Mouse (Mus musculus): ENCODE measurements at regions not wholly inside any gene's neighbourhood (a gene's known extent, or its start where the extent isn't known, plus 50 kb on each side); places are given as distances from the start of the nearest gene placed in this dataset.

GRCm38 (mm10) chr12:31143266-31143665 is 69.6 kb downstream of the Fam110c start:
- Histone ChIP-seq H3K27me3 (ENCODE audit: control insufficient read depth, insufficient read depth, low read length) (no peaks in the 10 kb centered on the region), H3K9ac (ENCODE audit: low read depth, low read length) (no peak overlapping the region), H3K4me3 (ENCODE audit: insufficient read depth, low read depth, low read length) (no peak overlapping the region), H3K79me2 (ENCODE audit: control insufficient read depth, insufficient read depth, low read length) (no peaks in the 10 kb centered on the region), H3K36me3 (ENCODE audit: control insufficient read depth, insufficient read depth, low read length) (no peaks in the 10 kb centered on the region), H3K4me1 (ENCODE audit: control insufficient read depth, insufficient read depth, low read length) (no peaks in the 10 kb centered on the region), H3K27ac (replicated peaks; ENCODE audit: insufficient read depth, low read depth, low read length) (no peak overlapping the region)
- no peak for DNase-seq (ENCODE audit: extremely low read depth, low read depth, low spot score)
- no peak for TF ChIP-seq CTCF (IDR thresholded peaks at IDR 0.05; ENCODE audit: low read depth, low read length)
- no peak for TF ChIP-seq POLR2A (IDR thresholded peaks at IDR 0.05; ENCODE audit: extremely low read depth, insufficient read depth, low read length)
- WGBS, result 75% methylated on average over 6 of the region's 6 CpGs

- H3K4me3 ChIP-seq (ENCODE audit: insufficient read depth, low read depth, low read length), result no peak overlapping the region
- DNase-seq (ENCODE audit: extremely low read depth, low read depth, low spot score), result no peak
- no peaks in the 10 kb centered on the region for H3K27me3 ChIP-seq (ENCODE audit: control insufficient read depth, insufficient read depth, low read length)
- H3K4me1 ChIP-seq (ENCODE audit: control insufficient read depth, insufficient read depth, low read length), result no peaks in the 10 kb centered on the region
- H3K36me3 ChIP-seq (ENCODE audit: control insufficient read depth, insufficient read depth, low read length), result no peaks in the 10 kb centered on the region
- no peak overlapping the region for H3K27ac ChIP-seq (replicated peaks; ENCODE audit: insufficient read depth, low read depth, low read length)
- 47% methylated on average over 3 of the region's 3 CpGs for WGBS
- no peak for TF ChIP-seq POLR2A (IDR thresholded peaks at IDR 0.05; ENCODE audit: extremely low read depth, insufficient read depth, low read length)
- no peak for TF ChIP-seq CTCF (IDR thresholded peaks at IDR 0.05; ENCODE audit: low read depth, low read length)
- H3K9ac ChIP-seq (ENCODE audit: low read depth, low read length), result no peak overlapping the region
- H3K79me2 ChIP-seq (ENCODE audit: control insufficient read depth, insufficient read depth, low read length), result no peaks in the 10 kb centered on the region
Measured at GRCm38 (mm10) chr12:31145032-31145781, 71.5 kb downstream of the Fam110c start.

GRCm38 (mm10) chr12:31148417-31149356 is 75.0 kb downstream of the Fam110c start:
- no peaks in the 10 kb centered on the region for H3K36me3 ChIP-seq (ENCODE audit: control insufficient read depth, insufficient read depth, low read length)
- TF ChIP-seq POLR2A (IDR thresholded peaks at IDR 0.05; ENCODE audit: extremely low read depth, insufficient read depth, low read length), result no peak
- TF ChIP-seq CTCF (IDR thresholded peaks at IDR 0.05; ENCODE audit: low read depth, low read length), result no peak
- H3K27me3 ChIP-seq (ENCODE audit: control insufficient read depth, insufficient read depth, low read length), result no peaks in the 10 kb centered on the region
- no peak overlapping the region for H3K9ac ChIP-seq (ENCODE audit: low read depth, low read length)
- H3K4me3 ChIP-seq (ENCODE audit: insufficient read depth, low read depth, low read length), result no peak overlapping the region
- H3K79me2 ChIP-seq (ENCODE audit: control insufficient read depth, insufficient read depth, low read length), result no peaks in the 10 kb centered on the region
- peak overlapping the region; percentile 6; the same call in 1 of the 2 replicates for H3K27ac ChIP-seq (replicated peaks; ENCODE audit: insufficient read depth, low read depth, low read length)
- H3K4me1 ChIP-seq (ENCODE audit: control insufficient read depth, insufficient read depth, low read length), result no peaks in the 10 kb centered on the region
- no peak for DNase-seq (ENCODE audit: extremely low read depth, low read depth, low spot score)
- 71% methylated on average over 11 of the region's 11 CpGs for WGBS

- Histone ChIP-seq H3K36me3 (ENCODE audit: control insufficient read depth, insufficient read depth, low read length) (no peaks in the 10 kb centered on the region), H3K4me1 (ENCODE audit: control insufficient read depth, insufficient read depth, low read length) (no peaks in the 10 kb centered on the region), H3K27me3 (ENCODE audit: control insufficient read depth, insufficient read depth, low read length) (no peaks in the 10 kb centered on the region), H3K9ac (ENCODE audit: low read depth, low read length) (no peak overlapping the region), H3K27ac (replicated peaks; ENCODE audit: insufficient read depth, low read depth, low read length) (no peak overlapping the region), H3K79me2 (ENCODE audit: control insufficient read depth, insufficient read depth, low read length) (no peaks in the 10 kb centered on the region), H3K4me3 (ENCODE audit: insufficient read depth, low read depth, low read length) (no peak overlapping the region)
- TF ChIP-seq POLR2A (IDR thresholded peaks at IDR 0.05; ENCODE audit: extremely low read depth, insufficient read depth, low read length) (no peak), CTCF (IDR thresholded peaks at IDR 0.05; ENCODE audit: low read depth, low read length) (no peak)
- no peak for DNase-seq (ENCODE audit: extremely low read depth, low read depth, low spot score)
- WGBS, result 88% methylated on average over 2 of the region's 2 CpGs
Measured at GRCm38 (mm10) chr12:31153720-31154119, 80.1 kb downstream of the Fam110c start.

- peak overlapping the region; percentile 23; the same call in 1 of the 2 replicates for H3K27ac ChIP-seq (replicated peaks; ENCODE audit: insufficient read depth, low read depth, low read length)
- TF ChIP-seq CTCF (IDR thresholded peaks at IDR 0.05; ENCODE audit: low read depth, low read length), result no peak
- TF ChIP-seq POLR2A (IDR thresholded peaks at IDR 0.05; ENCODE audit: extremely low read depth, insufficient read depth, low read length), result no peak
- no peaks in the 10 kb centered on the region for H3K36me3 ChIP-seq (ENCODE audit: control insufficient read depth, insufficient read depth, low read length)
- WGBS, result 61% methylated on average over 5 of the region's 5 CpGs
- H3K4me1 ChIP-seq (ENCODE audit: control insufficient read depth, insufficient read depth, low read length), result no peaks in the 10 kb centered on the region
- H3K4me3 ChIP-seq (ENCODE audit: insufficient read depth, low read depth, low read length), result no peak overlapping the region
- DNase-seq (ENCODE audit: extremely low read depth, low read depth, low spot score), result peak; percentile 36
- H3K79me2 ChIP-seq (ENCODE audit: control insufficient read depth, insufficient read depth, low read length), result no peaks in the 10 kb centered on the region
- H3K9ac ChIP-seq (ENCODE audit: low read depth, low read length), result no peak overlapping the region
- no peaks in the 10 kb centered on the region for H3K27me3 ChIP-seq (ENCODE audit: control insufficient read depth, insufficient read depth, low read length)
Measured at GRCm38 (mm10) chr12:31154608-31155011, 80.9 kb downstream of the Fam110c start.

Data from liver, adult 2 months (tissue).